Mouse (Mus musculus) cortical plate, adult 2 months (tissue): Measurements from ENCODE around the gene Lmntd1.

Experiments used
- CTCF ChIP-seq: fragments of 200-500 bp; IDR thresholded peaks from 2 replicates; pipeline ENCODE4 v1.5.1; 2011; ENCODE audit warnings: mild to moderate bottlenecking, control low read depth, low read length; ENCODE audit not compliant: insufficient read depth; ENCODE audit errors: extremely low read depth
- POLR2A ChIP-seq: fragments of 200-500 bp; IDR thresholded peaks from 2 replicates; pipeline ENCODE4 v1.6.1; 2011; ENCODE audit warnings: mild to moderate bottlenecking, low read length, control low read depth; ENCODE audit not compliant: insufficient read depth; ENCODE audit errors: extremely low read depth

- TF ChIP-seq POLR2A (no peak), CTCF (no peak)
Measured at GRCm38 (mm10) chr6:145421666-145422065, 192.5 kb downstream of the Lmntd1 start.
